Mouse (Mus musculus): ENCODE measurements around the gene Clip4.
A peak's percentile ranks its signal among the peaks of the same experiment; 100 is the strongest.
"Not testable (repeated sequence)": the region's sequence is repeated elsewhere in the genome, so short reads cannot be mapped to it uniquely, and the experiment has no call there.

The Clip4 gene

GRCm38 (mm10) chr17:71768173-71768572 is at the start of gene Clip4:
TSS of gene Clip4 (plus strand) at chr17:71768473.
- not testable (repeated sequence) for DNase-seq (ENCODE audit: inconsistent age in 2 of 2, low spot score in 1 of 2)

DNA sequence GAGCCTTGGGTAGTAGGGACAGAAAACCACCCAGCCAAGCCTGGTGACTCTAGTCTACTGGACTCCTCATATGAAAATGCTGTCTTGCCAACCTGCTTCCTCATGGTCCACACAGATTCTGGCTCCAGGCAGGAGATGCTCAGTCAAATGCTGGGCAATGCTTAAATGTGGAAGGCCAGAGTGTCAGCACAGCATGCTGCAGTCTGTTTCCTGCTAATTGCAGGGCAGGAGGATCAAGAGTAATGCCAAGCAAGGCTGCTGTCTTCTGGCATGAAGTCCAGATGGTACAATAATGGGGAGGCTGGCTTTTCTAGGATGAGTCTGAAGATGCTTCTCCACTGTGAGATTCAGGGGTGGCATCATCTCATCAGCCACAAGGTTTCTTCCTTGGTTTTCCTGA is 47.8 kb upstream of the Clip4 start:
- no peak for DNase-seq (ENCODE audit: inconsistent age in 2 of 2, low spot score in 1 of 2)

DNA sequence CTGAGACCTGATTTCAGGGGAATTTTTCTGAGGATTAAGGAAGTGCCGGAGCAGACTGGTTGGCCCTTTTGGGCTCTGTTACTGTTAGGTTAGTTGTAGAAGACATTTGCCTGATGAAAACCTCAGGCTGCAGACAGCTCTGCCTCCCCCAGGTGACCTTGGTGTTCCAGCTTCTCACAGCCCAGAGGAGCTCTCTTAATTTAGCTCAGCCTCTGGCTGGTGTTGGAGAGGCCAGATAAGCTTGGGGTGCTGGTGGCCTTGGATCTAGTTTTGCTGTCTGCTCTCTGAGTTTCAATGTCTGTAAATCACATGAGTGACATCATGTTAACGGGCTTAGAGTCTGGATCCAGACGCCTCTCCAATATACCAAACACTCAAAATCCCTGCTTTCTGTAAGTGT is 47.3 kb upstream of the Clip4 start:
- DNase-seq (ENCODE audit: inconsistent age in 2 of 2, low spot score in 1 of 2): peak; percentile 70 to 80

GRCm38 (mm10) chr17:71730655-71731054 is 37.6 kb upstream of the Clip4 start:
- no peak for DNase-seq (ENCODE audit: inconsistent age in 2 of 2, low spot score in 1 of 2)

GRCm38 (mm10) chr17:71736442-71736841 is 31.8 kb upstream of the Clip4 start:
- no peak for DNase-seq (ENCODE audit: inconsistent age in 2 of 2, low spot score in 1 of 2)

- DNase-seq (ENCODE audit: inconsistent age in 2 of 2, low spot score in 1 of 2): no peak
Measured at GRCm38 (mm10) chr17:71742156-71742555, 26.1 kb upstream of the Clip4 start.

- DNase-seq (ENCODE audit: inconsistent age in 2 of 2, low spot score in 1 of 2): no peak
Measured at GRCm38 (mm10) chr17:71742935-71743334, 25.3 kb upstream of the Clip4 start.

GRCm38 (mm10) chr17:71746114-71746513 is 22.2 kb upstream of the Clip4 start:
- DNase-seq (ENCODE audit: inconsistent age in 2 of 2, low spot score in 1 of 2): no peak

DNA sequence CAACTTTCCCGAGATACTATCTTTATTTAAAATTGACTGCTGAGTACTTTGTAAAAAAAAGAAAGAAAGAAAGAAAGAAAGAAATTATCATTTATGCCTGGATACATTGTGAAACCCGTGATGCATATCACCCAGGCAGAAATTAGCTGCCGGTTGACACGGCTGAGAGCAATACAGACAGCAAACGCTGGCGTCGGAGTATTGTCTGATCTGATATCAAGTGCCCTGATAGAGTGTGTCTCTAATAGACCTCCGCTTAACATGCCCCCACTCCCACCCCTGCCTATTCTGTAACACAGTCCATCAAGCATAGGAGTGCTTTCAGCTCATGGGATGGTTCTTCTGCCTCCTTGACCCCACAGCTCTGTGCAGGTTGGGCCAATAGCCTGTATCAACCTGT is 20.7 kb upstream of the Clip4 start:
- DNase-seq (ENCODE audit: inconsistent age in 2 of 2, low spot score in 1 of 2): no peak

GRCm38 (mm10) chr17:71749616-71750168 is 18.6 kb upstream of the Clip4 start:
- no peak for DNase-seq (ENCODE audit: inconsistent age in 2 of 2, low spot score in 1 of 2)

DNA sequence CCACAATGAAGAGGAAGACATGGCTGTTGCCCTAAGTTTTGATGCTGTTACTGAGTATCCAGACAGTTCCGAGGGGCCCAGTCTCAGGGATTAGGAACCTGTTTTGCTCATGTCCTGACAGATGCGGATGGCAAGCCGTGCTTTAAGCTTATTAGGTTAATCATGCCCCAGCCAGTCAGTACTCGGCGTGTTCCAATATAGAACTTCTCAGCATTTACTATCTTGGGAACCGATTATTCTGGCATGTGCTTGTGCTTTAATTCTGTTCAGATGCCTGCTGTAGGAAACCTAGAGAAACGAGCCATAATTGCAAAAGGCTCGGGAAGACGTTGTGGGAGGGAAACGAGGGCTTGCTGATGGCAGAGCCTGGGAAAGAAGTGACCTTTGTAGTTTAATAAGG is 15.4 kb upstream of the Clip4 start, which contains the start of gene Pcare:
Gene Pcare (minus strand): TSS at position 64 of the 400 bp plus-strand sequence.
- no peak for DNase-seq (ENCODE audit: inconsistent age in 2 of 2, low spot score in 1 of 2)

- DNase-seq (ENCODE audit: inconsistent age in 2 of 2, low spot score in 1 of 2): no peak
Measured at GRCm38 (mm10) chr17:71760536-71760935, 7.7 kb upstream of the Clip4 start.

DNA sequence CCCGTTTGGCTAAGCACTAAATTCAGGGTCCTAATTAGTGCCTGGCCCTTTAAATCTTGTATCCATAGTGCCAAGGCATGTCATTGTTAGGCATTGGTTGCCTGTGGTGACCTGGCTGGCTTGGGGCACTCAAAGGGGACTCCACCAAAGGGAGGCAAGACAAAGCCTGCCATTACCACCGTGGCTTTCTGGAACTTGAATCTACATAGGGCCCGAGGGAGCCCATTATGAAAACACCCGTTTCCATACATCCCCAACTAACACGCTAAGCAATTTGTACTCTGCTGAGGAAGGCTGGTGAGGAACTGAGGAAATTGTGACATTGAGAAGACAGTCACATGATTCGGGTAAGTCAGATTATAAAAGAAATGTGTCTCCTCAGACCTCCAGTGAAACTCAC is 1.3 kb downstream of the Clip4 start:
- no peak for DNase-seq (ENCODE audit: inconsistent age in 2 of 2, low spot score in 1 of 2)

DNA sequence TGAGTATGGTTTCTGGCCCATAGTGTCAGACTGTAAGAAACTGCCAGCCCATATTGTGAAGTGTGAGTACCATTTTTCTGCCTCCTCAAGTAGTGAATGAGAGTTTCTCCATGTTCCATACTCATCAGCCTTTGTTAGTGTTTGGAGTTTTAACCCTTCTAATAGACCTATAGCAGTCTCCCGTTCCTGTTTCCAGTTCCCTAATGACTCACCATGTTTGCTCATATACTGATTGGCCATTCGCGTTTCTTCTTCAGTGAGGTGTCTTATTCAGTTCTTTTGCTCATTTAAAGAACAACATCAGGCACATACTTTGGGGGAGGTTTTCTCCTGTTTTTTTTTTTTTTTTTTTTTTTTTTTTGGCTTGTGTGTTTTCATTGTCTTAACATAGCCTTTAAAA is 2.4 kb downstream of the Clip4 start:
- no peak for DNase-seq (ENCODE audit: inconsistent age in 2 of 2, low spot score in 1 of 2)

- DNase-seq (ENCODE audit: inconsistent age in 2 of 2, low spot score in 1 of 2): no peak
Measured at GRCm38 (mm10) chr17:71774173-71774572, 5.9 kb downstream of the Clip4 start.

GRCm38 (mm10) chr17:71775279-71775678 is 7.0 kb downstream of the Clip4 start:
- DNase-seq (ENCODE audit: inconsistent age in 2 of 2, low spot score in 1 of 2): no peak

DNA sequence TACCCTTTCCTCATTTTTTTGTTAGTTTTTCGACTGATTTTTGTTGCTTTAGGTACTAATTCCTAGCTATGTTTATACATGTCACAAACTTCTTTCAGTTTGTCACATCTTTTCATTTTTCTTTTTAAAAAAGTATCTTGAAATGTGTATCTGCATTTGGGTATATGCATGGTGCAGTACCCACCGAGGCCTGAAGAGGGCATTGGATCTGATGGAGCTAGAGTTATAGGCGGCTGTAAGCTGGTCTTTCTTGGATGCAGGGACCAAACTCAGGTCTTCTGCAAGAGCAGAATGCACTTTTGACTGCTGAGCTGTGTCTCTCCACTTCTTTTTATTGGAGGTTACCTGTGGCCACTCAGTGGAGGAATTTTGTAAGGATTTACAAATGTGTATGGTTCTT is 10.4 kb downstream of the Clip4 start:
- no peak for DNase-seq (ENCODE audit: inconsistent age in 2 of 2, low spot score in 1 of 2)

GRCm38 (mm10) chr17:71780490-71780889 is 12.2 kb downstream of the Clip4 start:
- DNase-seq (ENCODE audit: inconsistent age in 2 of 2, low spot score in 1 of 2): no peak

- DNase-seq (ENCODE audit: inconsistent age in 2 of 2, low spot score in 1 of 2): no peak
Measured at GRCm38 (mm10) chr17:71780945-71781344, 12.7 kb downstream of the Clip4 start.

DNA sequence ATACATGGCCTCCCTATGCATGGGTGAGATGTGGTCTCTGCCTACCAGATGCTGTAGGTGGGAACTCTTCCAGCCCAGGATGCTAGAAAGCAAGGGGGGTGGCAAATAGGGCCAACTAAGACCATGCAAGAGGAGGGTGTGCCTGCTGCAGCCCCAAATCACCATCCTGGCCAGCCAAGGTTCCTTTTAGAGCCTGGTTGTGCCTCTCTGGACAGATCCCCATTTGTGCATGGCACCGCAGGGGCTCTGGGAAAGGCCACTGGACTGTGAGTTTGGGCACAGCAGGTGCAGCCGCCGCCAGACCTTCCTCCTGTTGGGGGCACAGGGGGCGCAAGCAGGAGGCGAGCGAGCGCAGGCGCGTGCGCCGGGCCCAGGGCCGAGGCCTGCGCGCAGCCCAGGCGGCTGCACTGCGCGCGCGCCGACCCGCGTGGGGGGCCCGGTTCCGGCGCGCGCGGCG is 14.0 kb downstream of the Clip4 start:
- peak in 1 of 2 experiments; percentile 40 for DNase-seq (ENCODE audit: inconsistent age in 2 of 2, low spot score in 1 of 2)

GRCm38 (mm10) chr17:71782699-71783365 is 14.6 kb downstream of the Clip4 start:
- DNase-seq (ENCODE audit: inconsistent age in 2 of 2, low spot score in 1 of 2): peak; percentile 28 to 67

DNA sequence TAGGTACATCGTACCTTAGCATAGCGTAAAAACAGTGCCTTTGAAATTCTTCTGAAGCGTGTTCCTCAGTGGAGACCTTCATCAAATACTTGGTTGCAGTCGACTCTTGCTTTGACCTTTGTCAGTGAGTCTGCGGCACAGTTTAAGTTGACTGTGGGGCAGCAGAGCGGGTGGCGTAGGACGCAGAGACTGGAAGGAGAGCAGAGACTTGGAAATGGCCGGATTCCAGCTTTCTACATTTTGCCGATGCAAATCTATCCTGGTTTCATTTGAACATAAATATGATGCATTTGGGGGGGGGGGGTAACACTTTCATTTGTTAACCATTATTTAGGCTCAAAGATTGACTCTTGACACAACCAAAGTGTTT is 15.1 kb downstream of the Clip4 start:
- DNase-seq (ENCODE audit: inconsistent age in 2 of 2, low spot score in 1 of 2): peak in 1 of 2 experiments; percentile 11

- DNase-seq (ENCODE audit: inconsistent age in 2 of 2, low spot score in 1 of 2): no peak
Measured at GRCm38 (mm10) chr17:71786456-71786855, 18.2 kb downstream of the Clip4 start.
